Mouse (Mus musculus) effector memory CD4-positive, alpha-beta T cell, adult 5 months (primary cell): ENCODE measurements around the gene Nox4. TPM values are rescaled to one million over a fixed set of nuclear protein-coding genes. Genes with fewer than 3 reads are reported as not detected.

Experiments
- polyA plus RNA-seq: library from polyadenylated mRNA; unstranded; fragments of 100-300 nt; shearing (Covaris generic); gene quantifications from one replicate; pipeline ENCODE4 v1.2.1, GENCODE M21; 2017

Gene Nox4
- 0.10 TPM for polyA plus RNA-seq

GRCm38 (mm10) chr7:87245856-87246579 lies at the start of gene Nox4:
TSS of gene Nox4 (plus strand) at chr7:87246096.

Other genes with a start within 250 kb of the Nox4 start
- 0.09 TPM for gene Vmn2r79, start 250.0 kb upstream of the Nox4 start, polyA plus RNA-seq
- not detected for gene Tyr, start 247.4 kb downstream of the Nox4 start, polyA plus RNA-seq